Mouse (Mus musculus) hematopoietic stem cell, adult 5-6 weeks (primary cell): ENCODE results near the gene Tspan2. TPM values are rescaled to one million over a fixed set of nuclear protein-coding genes. Genes with fewer than 3 reads are reported as not detected.
A peak's percentile ranks its signal among the peaks of the same experiment; 100 is the strongest.

ENCODE experiments used
- ATAC-seq, 2 experiments: fragments of 125-278 bp in 1 of 2; replicated peaks in 1 of 2; 2 replicates each; pipeline ENCODE4 v1.8.0; 2016 to 2017; ENCODE audit warnings: inconsistent platforms in 2 of 2, mild to moderate bottlenecking in 2 of 2, moderate number of reproducible peaks in 2 of 2, low read depth in 1 of 2, moderate TSS enrichment in 1 of 2; ENCODE audit not compliant: low FRiP score in 2 of 2, poor library complexity in 2 of 2, severe bottlenecking in 2 of 2, insufficient read depth in 1 of 2, low TSS enrichment in 1 of 2
- total RNA-seq: library from RNA; stranded (forward); fragments of 172-1452, 232-1000 nt; gene quantifications from 2 replicates; pipeline ENCODE4 v1.2.3, GENCODE M21; 2017

The Tspan2 gene
- 20.6 and 23.4 TPM in 2 replicates for total RNA-seq

- peak in 1 of 2 experiments; percentile 19; a peak in 1 of 4 replicates for ATAC-seq
Measured at GRCm38 (mm10) chr3:102734313-102735030, at the start of gene Tspan2. Gene Tspan2 (plus strand): TSS chr3:102734529.

DNA sequence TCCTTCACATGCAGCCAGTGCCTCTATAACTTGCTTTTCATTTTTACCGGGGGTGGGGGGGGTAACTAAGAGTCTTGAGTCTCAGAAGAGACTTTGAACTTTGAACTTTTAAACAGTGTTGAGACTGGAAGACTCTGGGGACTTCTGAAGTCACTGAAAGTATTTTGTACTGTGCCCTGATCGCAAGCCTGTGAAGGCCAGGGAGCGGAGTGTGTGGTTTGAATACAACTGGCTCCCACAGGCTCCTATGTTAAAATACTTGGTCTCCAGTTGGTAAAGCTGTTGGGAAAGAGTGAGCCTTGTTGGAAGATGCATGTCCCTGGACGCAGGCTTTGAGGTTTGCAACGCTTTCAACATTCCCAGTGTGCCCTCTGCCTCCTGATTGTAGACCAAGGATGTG, 47.5 kb upstream of the Tspan2 start:
- ATAC-seq, result no peak

GRCm38 (mm10) chr3:102687852-102688251, 46.5 kb upstream of the Tspan2 start:
- no peak for ATAC-seq

DNA sequence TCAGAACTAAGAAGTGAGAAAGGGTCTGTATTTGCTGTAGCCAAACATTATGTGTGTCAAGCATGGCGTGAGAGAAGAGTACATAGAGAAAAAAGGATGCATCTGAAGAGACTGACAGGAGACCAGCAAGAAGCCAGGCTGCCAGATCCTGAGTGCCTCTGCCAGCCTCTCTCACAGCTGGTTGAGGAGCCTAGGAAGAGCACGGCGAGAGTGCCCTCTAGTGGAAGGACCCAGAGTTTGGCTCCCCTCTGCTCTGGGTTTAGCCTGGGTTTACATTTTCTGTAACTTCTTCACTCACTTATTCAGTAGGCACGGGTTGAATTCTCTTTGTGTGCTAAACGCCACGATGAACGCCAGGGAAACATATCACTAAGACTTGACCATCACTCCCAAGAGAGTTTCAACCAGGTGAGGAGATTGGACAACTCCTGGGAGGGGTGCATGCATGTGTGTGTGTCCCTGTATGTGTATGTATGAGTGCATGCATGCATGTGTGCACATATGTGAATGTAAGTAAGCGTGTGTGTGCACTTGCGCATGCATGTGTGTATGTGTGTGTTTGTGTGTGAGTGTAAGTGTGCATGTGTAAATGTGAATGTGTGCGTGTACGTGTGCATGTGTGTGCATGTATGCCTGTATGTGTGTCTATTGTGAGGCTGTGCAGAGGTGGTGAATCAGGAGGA, 42.4 kb upstream of the Tspan2 start:
- ATAC-seq, result peak; percentile 74 to 85

DNA sequence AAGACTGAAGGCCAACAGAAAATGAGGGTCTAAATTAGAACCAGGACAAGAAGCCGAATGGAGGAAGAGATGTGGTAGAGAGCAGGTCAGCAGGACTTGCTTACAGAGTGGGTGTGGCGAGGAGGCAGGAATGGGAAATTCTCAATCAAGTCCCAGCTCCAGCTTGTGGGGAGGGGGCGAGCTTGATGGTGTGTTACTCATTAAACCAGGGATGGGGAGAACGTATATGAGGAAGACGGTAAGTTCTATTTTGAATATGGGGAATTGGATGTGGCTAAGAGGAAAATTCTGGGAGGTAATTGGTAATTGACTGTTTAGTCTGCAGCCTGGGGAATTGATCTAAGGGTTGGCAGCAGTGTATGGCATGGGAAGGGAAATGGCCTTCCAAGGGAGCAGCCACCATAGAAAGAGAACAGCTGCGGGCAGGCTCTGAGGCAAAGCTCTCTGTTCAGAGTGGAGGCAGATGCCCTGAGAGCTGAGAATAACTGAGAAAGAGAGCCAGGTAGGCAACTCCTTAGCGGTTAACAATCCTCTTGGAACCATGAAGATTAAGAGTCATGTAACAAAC, 41.5 kb upstream of the Tspan2 start:
- no peak for ATAC-seq

DNA sequence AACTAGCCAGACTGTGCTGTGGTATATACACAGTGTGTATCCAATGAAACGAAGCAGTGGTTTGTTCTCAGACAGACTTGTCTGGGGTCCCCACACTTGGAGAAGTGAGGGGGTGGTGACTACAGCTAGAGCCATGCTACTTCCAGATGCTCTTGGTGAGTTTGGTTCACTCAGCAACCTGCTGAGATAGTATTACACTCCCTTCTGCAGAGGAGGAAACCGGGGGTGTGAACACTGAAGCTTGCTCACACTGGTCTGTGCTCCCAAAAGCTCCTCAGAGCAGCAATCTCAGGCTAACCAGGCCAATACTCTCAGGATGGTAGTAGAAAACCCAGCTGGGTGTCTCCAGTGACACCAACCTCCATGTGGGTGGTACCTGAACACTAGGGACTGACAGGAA, 36.2 kb upstream of the Tspan2 start:
- no peak for ATAC-seq

DNA sequence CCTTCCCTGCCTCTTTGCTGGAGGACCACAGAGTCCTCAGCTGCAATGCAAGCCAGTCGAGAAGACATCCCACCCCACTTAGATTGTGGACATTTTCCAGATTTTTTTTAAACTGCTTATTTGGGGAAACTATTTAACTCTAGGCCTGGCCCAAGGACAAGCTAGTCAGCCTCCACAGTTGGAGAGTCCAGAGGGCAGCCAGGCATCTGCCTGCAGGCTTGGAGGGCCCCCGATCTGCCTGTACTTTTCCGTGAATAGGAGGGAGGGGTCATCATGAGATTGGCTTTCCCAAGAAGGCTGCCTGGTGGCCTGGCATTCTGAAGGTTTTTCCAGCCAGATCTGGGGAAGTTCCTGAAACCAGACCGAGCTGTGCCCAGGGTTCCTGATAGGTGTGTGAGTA, 33.0 kb upstream of the Tspan2 start:
- ATAC-seq, result no peak

DNA sequence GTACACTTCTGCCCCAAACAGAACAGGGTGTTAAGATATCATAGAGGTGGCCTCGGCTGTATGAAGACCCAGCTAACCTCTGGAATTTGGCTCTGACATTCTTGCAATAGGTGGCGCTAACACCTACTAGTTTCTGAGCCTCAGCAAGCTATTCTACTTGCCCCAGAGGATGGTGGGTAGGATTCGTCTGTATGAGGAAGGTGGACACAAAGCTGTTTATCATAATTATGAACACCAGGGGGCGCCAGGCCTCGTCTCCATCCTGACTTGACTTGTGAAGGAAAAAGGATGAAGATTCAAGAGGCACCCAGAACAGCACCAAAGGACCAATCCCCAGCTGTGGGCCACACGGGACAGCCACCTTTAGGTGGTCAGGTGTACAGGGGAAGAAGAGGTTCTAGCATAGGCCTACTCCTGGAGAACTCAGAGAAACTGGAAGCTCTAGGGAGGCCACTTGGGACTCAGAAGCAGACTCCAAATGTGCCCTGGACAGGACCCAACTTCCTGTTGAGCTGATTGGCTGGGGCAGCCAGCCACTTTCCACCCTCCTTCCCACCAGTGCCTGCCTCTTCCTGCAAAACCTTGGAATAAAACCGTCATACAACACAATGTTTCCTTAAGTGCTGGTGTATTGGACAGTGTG, 32.3 kb upstream of the Tspan2 start:
- ATAC-seq, result peak; percentile 87 to 93

DNA sequence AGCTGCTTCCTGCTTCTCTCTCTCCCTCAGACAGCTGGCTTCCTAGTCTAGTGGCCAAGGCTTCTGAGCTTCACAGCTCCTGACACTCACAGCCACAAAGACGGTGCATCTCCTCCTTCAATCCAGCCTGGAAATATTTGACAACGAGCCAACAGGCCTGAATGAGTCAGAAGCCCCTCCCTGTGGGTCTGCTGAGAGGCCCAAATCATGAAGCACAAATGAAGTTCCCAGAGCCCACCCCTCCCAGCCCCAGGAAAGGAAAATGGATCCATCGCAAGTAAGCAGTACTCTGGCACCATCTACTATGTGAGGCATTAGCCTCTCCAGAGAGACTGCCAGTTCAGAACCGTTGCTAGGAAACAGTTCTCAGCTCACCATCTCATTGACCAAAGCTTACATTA, 30.3 kb upstream of the Tspan2 start:
- ATAC-seq, result no peak

GRCm38 (mm10) chr3:102708599-102708998, 25.7 kb upstream of the Tspan2 start:
- no peak for ATAC-seq

DNA sequence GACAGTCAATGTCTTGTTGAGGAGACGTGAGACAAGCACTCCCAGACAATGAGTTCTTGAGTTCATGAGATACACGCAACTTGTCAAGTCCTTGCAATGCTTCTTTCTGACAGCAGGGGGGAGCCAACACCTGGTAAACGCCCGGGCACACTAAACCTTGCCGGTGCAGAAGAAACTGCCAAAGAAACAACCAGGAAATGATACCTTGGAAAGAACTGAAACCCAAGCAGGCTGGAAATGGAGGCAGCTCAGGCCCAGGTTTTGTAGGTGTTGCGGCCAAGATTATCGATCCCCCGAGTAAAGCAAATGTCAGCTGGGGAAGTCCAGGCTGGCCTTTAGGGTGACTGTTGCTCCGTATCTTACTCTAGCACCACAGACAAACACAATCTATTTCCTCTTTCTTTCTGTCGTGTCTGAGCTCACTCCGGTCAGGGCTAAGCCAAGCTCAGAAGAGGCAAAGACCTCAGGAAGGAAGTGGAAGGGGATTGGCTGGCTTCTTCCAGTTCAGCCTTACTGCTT, 19.2 kb upstream of the Tspan2 start:
- ATAC-seq, result peak; percentile 91

DNA sequence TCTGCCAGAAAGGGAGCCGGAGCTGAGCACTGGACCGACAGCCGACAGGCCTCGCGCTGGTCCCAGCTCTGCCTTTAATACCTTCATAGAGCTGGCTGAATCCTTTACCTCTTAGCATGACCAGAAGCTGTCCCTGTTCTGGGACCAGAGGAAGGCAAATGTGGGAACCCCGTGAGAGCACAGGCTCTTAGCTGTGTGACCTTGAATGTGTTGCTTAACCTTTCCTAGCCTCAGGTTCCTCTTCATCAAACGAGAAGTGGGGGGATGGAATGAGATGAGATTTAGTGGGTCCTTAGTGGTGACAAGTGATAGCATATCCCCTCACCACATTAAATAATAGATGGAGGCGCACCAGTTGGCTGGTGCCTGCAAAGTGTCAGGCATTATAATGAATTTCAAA, 18.5 kb upstream of the Tspan2 start:
- peak in 1 of 2 experiments; percentile 5; a peak in 1 of 4 replicates for ATAC-seq

- no peak for ATAC-seq
Measured at GRCm38 (mm10) chr3:102717586-102718285, 16.6 kb upstream of the Tspan2 start.

DNA sequence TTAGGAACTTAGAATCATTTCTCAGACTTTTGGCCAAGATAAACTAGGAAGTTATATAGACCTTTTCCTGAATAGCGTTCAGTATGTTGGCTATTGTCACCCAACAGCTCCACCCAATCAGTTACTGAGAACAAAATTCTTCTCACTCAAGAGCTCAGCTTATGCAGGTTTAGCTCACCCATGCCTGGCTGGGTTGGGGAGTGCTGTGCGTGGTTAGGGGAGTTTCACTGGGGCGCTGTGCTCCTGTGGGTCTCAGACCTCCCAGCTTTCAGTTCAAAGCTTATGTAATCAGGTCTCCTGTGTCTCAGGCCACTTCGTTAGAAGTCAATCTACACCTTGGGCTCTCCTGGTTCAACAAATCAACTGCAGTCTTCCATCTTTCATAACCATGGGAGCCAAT, 11.2 kb upstream of the Tspan2 start:
- no peak for ATAC-seq

- ATAC-seq, result peak; percentile 78 to 89
Measured at GRCm38 (mm10) chr3:102723841-102724570, 10.3 kb upstream of the Tspan2 start.

- ATAC-seq, result no peak
Measured at GRCm38 (mm10) chr3:102724798-102725459, 9.4 kb upstream of the Tspan2 start.
